Mouse (Mus musculus): Measurements from ENCODE around the gene Rgl2. TPM values are rescaled to one million over a fixed set of nuclear protein-coding genes. Genes with fewer than 3 reads are reported as not detected.

The Rgl2 gene
- polyA plus RNA-seq, 1 experiment from 2014 or later, result 58.5 TPM

Small RNAs within 50 kb of the gene (microRNA-seq; reads per million reads assigned to microRNA genes)
- not detected for gene Gm27740

Other genes starting within 250 kb of the Rgl2 start
- 274 and 281 TPM in 2 replicates for gene Hnrnpm, start 242.7 kb upstream of the Rgl2 start, polyA plus RNA-seq (2015; fragmentation: Nextera tagmentation; extraction: Ambion mirVana)
- gene March2, start 210.9 kb upstream of the Rgl2 start, polyA plus RNA-seq (2015; fragmentation: Nextera tagmentation; extraction: Ambion mirVana), result 62.6 and 65.6 TPM in 2 replicates
- gene Rab11b, start 169.0 kb upstream of the Rgl2 start, polyA plus RNA-seq (2015; fragmentation: Nextera tagmentation; extraction: Ambion mirVana), result 257 and 267 TPM in 2 replicates
- gene Angptl4, start 147.7 kb upstream of the Rgl2 start, polyA plus RNA-seq (2015; fragmentation: Nextera tagmentation; extraction: Ambion mirVana), result 53.1 and 62.9 TPM in 2 replicates
- 29.4 and 32.3 TPM in 2 replicates for gene Kank3, start 119.0 kb upstream of the Rgl2 start, polyA plus RNA-seq (2015; fragmentation: Nextera tagmentation; extraction: Ambion mirVana)
- gene Rps28, start 105.0 kb upstream of the Rgl2 start, polyA plus RNA-seq (2015; fragmentation: Nextera tagmentation; extraction: Ambion mirVana), result 716 and 1,053 TPM in 2 replicates
- gene Ndufa7, start 105.0 kb upstream of the Rgl2 start, polyA plus RNA-seq (2015; fragmentation: Nextera tagmentation; extraction: Ambion mirVana), result 404 and 428 TPM in 2 replicates
- 53.1 and 54.8 TPM in 2 replicates for gene Cd320, start 86.5 kb upstream of the Rgl2 start, polyA plus RNA-seq (2015; fragmentation: Nextera tagmentation; extraction: Ambion mirVana)
- gene Gm7029, start 55.7 kb upstream of the Rgl2 start, polyA plus RNA-seq (2015; fragmentation: Nextera tagmentation; extraction: Ambion mirVana), result not detected in 2 replicates
- 3.5 and 7.7 TPM in 2 replicates for gene Kifc1, start 38.9 kb upstream of the Rgl2 start, polyA plus RNA-seq (2015; fragmentation: Nextera tagmentation; extraction: Ambion mirVana)
- gene Platr17, start 24.4 kb upstream of the Rgl2 start, polyA plus RNA-seq (2015; fragmentation: Nextera tagmentation; extraction: Ambion mirVana), result 0.19 and 0.30 TPM in 2 replicates
- gene Daxx, start 20.1 kb upstream of the Rgl2 start, polyA plus RNA-seq (2015; fragmentation: Nextera tagmentation; extraction: Ambion mirVana), result 47.2 and 55.7 TPM in 2 replicates
- 42.1 and 46.3 TPM in 2 replicates for gene Tapbp, start 13.6 kb upstream of the Rgl2 start, polyA plus RNA-seq (2015; fragmentation: Nextera tagmentation; extraction: Ambion mirVana)
- 14.0 and 15.5 TPM in 2 replicates for gene Zbtb22, start 13.6 kb upstream of the Rgl2 start, polyA plus RNA-seq (2015; fragmentation: Nextera tagmentation; extraction: Ambion mirVana)
- 132 and 139 TPM in 2 replicates for gene Pfdn6, start 10.8 kb downstream of the Rgl2 start, polyA plus RNA-seq (2015; fragmentation: Nextera tagmentation; extraction: Ambion mirVana)
- gene Wdr46, start 11.1 kb downstream of the Rgl2 start, polyA plus RNA-seq (2015; fragmentation: Nextera tagmentation; extraction: Ambion mirVana), result 31.4 and 36.0 TPM in 2 replicates
- 5.9 and 8.3 TPM in 2 replicates for gene B3galt4, start 21.9 kb downstream of the Rgl2 start, polyA plus RNA-seq (2015; fragmentation: Nextera tagmentation; extraction: Ambion mirVana)
- 46.5 and 50.4 TPM in 2 replicates for gene Vps52, start 26.3 kb downstream of the Rgl2 start, polyA plus RNA-seq (2015; fragmentation: Nextera tagmentation; extraction: Ambion mirVana)
- 1,572 and 1,837 TPM in 2 replicates for gene Rps18, start 26.5 kb downstream of the Rgl2 start, polyA plus RNA-seq (2015; fragmentation: Nextera tagmentation; extraction: Ambion mirVana)
- 25.5 and 31.3 TPM in 2 replicates for gene H2-K1, start 70.8 kb downstream of the Rgl2 start, polyA plus RNA-seq (2015; fragmentation: Nextera tagmentation; extraction: Ambion mirVana)
- 18.1 and 18.9 TPM in 2 replicates for gene Ring1, start 95.1 kb downstream of the Rgl2 start, polyA plus RNA-seq (2015; fragmentation: Nextera tagmentation; extraction: Ambion mirVana)
- 45.0 and 50.3 TPM in 2 replicates for gene H2-Ke6, start 98.5 kb downstream of the Rgl2 start, polyA plus RNA-seq (2015; fragmentation: Nextera tagmentation; extraction: Ambion mirVana)
- 258 and 259 TPM in 2 replicates for gene Slc39a7, start 102.1 kb downstream of the Rgl2 start, polyA plus RNA-seq (2015; fragmentation: Nextera tagmentation; extraction: Ambion mirVana)
- 44.4 and 52.5 TPM in 2 replicates for gene Rxrb, start 102.3 kb downstream of the Rgl2 start, polyA plus RNA-seq (2015; fragmentation: Nextera tagmentation; extraction: Ambion mirVana)
- gene Col11a2, start 109.9 kb downstream of the Rgl2 start, polyA plus RNA-seq (2015; fragmentation: Nextera tagmentation; extraction: Ambion mirVana), result 94.4 and 96.5 TPM in 2 replicates
- 0.61 and 0.79 TPM in 2 replicates for gene H2-Oa, start 162.8 kb downstream of the Rgl2 start, polyA plus RNA-seq (2015; fragmentation: Nextera tagmentation; extraction: Ambion mirVana)
- 13.4 and 15.2 TPM in 2 replicates for gene H2-DMa, start 190.0 kb downstream of the Rgl2 start, polyA plus RNA-seq (2015; fragmentation: Nextera tagmentation; extraction: Ambion mirVana)
- gene Brd2, start 193.1 kb downstream of the Rgl2 start, polyA plus RNA-seq (2015; fragmentation: Nextera tagmentation; extraction: Ambion mirVana), result 104 and 112 TPM in 2 replicates
- 0.37 and 0.38 TPM in 2 replicates for gene H2-DMb2, start 213.8 kb downstream of the Rgl2 start, polyA plus RNA-seq (2015; fragmentation: Nextera tagmentation; extraction: Ambion mirVana)
- 2.6 and 3.3 TPM in 2 replicates for gene H2-DMb1, start 223.5 kb downstream of the Rgl2 start, polyA plus RNA-seq (2015; fragmentation: Nextera tagmentation; extraction: Ambion mirVana)

All from limb, embryonic 15.5 days (tissue).